Mouse (Mus musculus) fat pad, adult 2 months (tissue): ENCODE data around the gene Gcgr.
"Not testable (repeated sequence)": the region's sequence is repeated elsewhere in the genome, so short reads cannot be mapped to it uniquely, and the experiment has no call there.

Experiments
- DNase-seq: peaks from one replicate; pipeline ENCODE4 v3.0.0-alpha.2; 2011; ENCODE audit warnings: low read depth, low spot score; ENCODE audit errors: extremely low read depth

Gene Gcgr

GRCm38 (mm10) chr11:120535145-120535544, 4.6 kb downstream of the Gcgr start:
- DNase-seq: no peak

- no peak for DNase-seq
Observed at GRCm38 (mm10) chr11:120535804-120536203, 5.3 kb downstream of the Gcgr start.

- DNase-seq: no peak
Observed at GRCm38 (mm10) chr11:120538485-120538884, 8.0 kb downstream of the Gcgr start.

GRCm38 (mm10) chr11:120538955-120539284, 8.4 kb downstream of the Gcgr start:
- no peak for DNase-seq

GRCm38 (mm10) chr11:120539285-120540014, 9.0 kb downstream of the Gcgr start:
- no peak for DNase-seq

- no peak for DNase-seq
Observed at GRCm38 (mm10) chr11:120541907-120542306, 11.4 kb downstream of the Gcgr start.

GRCm38 (mm10) chr11:120542376-120542775, 11.9 kb downstream of the Gcgr start:
- no peak for DNase-seq

GRCm38 (mm10) chr11:120545964-120546363, 15.5 kb downstream of the Gcgr start:
- no peak for DNase-seq

GRCm38 (mm10) chr11:120547469-120547868, 17.0 kb downstream of the Gcgr start:
- DNase-seq: no peak

GRCm38 (mm10) chr11:120548214-120548613, 17.7 kb downstream of the Gcgr start:
- DNase-seq: no peak

GRCm38 (mm10) chr11:120548786-120549167, 18.3 kb downstream of the Gcgr start:
- DNase-seq: no peak

GRCm38 (mm10) chr11:120549168-120549945, 18.9 kb downstream of the Gcgr start, which contains the start of gene Mcrip1:
Mcrip1 (minus strand) TSS chr11:120549727.
- no peak for DNase-seq

- DNase-seq: no peak
Observed at GRCm38 (mm10) chr11:120549986-120550809, 19.7 kb downstream of the Gcgr start.

- no peak for DNase-seq
Observed at GRCm38 (mm10) chr11:120550810-120551440, 20.4 kb downstream of the Gcgr start, which contains the start of gene Ppp1r27. Ppp1r27 (minus strand) TSS chr11:120551132.

- DNase-seq: no peak
Observed at GRCm38 (mm10) chr11:120552736-120553135, 22.2 kb downstream of the Gcgr start.

GRCm38 (mm10) chr11:120554834-120555233, 24.3 kb downstream of the Gcgr start:
- DNase-seq: no peak

- DNase-seq: no peak
Observed at GRCm38 (mm10) chr11:120555260-120555659, 24.8 kb downstream of the Gcgr start.

GRCm38 (mm10) chr11:120558843-120559242, 28.3 kb downstream of the Gcgr start:
- not testable (repeated sequence) for DNase-seq

- no peak for DNase-seq
Observed at GRCm38 (mm10) chr11:120560952-120561728, 30.6 kb downstream of the Gcgr start.

GRCm38 (mm10) chr11:120562949-120563348, 32.5 kb downstream of the Gcgr start:
- DNase-seq: no peak
